Mouse (Mus musculus) fat pad, adult 2 months (tissue): ENCODE data around the gene Trim43c.
"Not testable (repeated sequence)": the region's sequence is repeated elsewhere in the genome, so short reads cannot be mapped to it uniquely, and the experiment has no call there.

Experiments used
- DNase-seq: peaks from one replicate; pipeline ENCODE4 v3.0.0-alpha.2; 2011; ENCODE audit warnings: low read depth, low spot score; ENCODE audit errors: extremely low read depth

Gene Trim43c

DNA sequence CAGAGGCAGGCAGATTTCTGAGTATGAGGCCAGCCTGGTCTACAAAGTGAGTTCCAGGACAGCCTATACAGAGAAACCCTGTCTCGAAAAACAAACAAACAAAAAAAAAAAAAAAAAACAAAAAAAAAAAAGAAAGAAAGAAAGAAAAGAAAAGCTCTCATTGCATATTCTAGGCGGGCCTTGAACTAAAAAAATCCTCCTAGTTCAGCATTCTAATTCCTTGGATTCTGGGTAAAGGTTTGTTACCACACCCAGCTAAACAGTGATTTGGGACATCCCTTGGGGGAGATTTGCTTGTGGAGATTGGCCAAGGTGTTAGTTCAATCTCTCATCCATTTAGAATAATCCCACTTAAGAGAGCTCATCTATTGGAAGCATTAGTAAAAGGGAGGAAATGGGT is at the start of gene Trim43c:
Trim43c (plus strand) TSS at position 301 of the 400 bp plus-strand sequence.
- not testable (repeated sequence) for DNase-seq

DNA sequence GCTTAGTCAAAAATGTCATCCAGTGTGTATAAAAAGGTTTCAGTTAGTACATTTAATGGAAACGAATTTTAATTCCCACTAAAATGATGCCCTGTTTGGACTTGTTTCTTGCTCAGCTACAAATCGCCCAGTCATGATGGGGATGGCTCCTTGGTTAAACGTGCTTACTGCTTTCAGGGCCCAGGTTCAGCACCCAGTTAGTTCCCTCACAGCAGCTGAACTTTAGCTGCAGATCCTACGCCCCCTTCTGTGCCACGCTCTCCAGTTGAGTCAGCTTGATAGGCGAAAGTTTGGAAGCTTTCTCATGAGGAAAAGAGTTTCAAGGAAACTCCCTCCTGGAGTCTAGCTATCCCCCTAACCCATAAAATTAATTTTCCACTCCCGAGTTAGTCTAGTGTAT is 14.1 kb downstream of the Trim43c start:
- not testable (repeated sequence) for DNase-seq

DNA sequence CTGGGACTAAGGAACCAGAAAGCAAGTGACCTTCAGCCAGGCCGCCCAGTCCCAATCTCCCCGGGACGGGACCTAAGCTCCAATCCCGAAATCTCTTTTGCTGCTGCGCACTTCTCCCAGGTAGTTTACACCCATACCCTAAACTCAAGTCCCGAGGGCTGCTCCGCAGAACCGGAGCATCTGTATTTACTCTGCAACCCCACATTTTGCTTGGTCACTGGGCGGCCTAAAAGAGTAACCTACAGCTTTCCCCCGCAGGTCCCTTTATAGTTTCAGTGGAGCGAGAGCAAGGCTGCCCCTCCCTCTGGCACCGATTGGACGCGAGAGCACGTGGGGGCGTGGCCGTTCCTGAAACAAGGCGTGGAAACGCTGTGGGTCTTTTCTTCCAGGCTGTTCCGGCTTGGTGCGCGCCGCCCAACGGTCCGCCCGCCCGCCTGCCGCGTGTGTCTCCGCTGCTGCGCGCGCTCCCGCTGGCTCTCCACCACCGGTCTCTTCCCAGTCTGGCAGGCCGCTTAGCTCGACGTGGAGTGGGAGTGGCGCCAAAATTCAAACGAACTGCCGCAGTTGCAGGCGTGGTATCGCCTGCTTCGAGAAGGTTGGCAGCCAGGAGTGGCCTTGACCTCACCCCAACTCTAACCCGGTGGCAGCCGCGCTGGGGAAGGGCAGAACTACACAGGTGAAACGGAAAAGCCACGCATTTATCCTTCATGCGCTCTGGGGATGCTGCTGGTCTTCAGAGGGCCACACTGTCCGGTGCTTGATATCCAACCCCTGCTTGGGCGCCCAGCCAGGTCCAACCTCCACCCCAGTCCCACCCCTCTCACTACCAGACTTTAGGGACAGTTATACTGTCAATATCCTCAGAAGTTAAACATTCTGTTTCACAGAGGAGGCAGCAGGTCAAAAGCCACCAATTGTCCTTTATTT is 19.9 kb downstream of the Trim43c start:
- not testable (repeated sequence) for DNase-seq
